Mouse (Mus musculus): ENCODE results near the gene Celf5. TPM values are rescaled to one million over a fixed set of nuclear protein-coding genes. Genes with fewer than 3 reads are reported as not detected.

The Celf5 gene
- total and polyA plus RNA-seq, 2 experiments = not detected

DNA sequence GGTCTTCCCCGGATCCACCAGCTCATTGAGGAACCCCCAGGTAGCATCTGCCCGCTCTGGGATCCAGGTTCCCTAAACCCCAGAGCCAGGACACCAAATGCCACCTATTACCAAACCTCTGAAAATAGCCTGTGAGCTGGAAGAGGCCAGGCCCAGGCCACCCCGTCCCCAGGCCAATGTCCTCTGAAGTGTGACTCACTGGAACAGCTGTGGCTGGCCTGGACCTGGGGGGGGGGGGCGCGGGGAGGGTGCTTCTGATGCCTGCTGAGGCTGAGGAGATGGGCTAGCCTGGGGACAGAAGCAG, 60.8 kb downstream of the Celf5 start:
- H3K4me3 ChIP-seq (ENCODE audit: insufficient read depth, low read depth, low read length) = peak overlapping the region; percentile 16; the same call in 1 of the 2 replicates
- peak overlapping the region; percentile 64 for H3K9ac ChIP-seq (ENCODE audit: low read depth, low read length)
- peaks cover 65% of the 10 kb centered on the region for H3K4me1 ChIP-seq (ENCODE audit: control insufficient read depth, insufficient read depth, low read length)
- WGBS = 35% methylated on average over 5 of the region's 5 CpGs
- peak; percentile 75 for DNase-seq (ENCODE audit: extremely low read depth, low read depth, low spot score)
- no peaks in the 10 kb centered on the region for H3K36me3 ChIP-seq (ENCODE audit: control insufficient read depth, insufficient read depth, low read length)
- TF ChIP-seq POLR2A (IDR thresholded peaks at IDR 0.05; ENCODE audit: extremely low read depth, insufficient read depth, low read length) = no peak
- no peak for TF ChIP-seq CTCF (IDR thresholded peaks at IDR 0.05; ENCODE audit: low read depth, low read length)
- peaks cover 69% of the 10 kb centered on the region for H3K79me2 ChIP-seq (ENCODE audit: control insufficient read depth, insufficient read depth, low read length)
- no peaks in the 10 kb centered on the region for H3K27me3 ChIP-seq (ENCODE audit: control insufficient read depth, insufficient read depth, low read length)
- H3K27ac ChIP-seq (replicated peaks; ENCODE audit: insufficient read depth, low read depth, low read length) = peak overlapping the region; percentile 95

DNA sequence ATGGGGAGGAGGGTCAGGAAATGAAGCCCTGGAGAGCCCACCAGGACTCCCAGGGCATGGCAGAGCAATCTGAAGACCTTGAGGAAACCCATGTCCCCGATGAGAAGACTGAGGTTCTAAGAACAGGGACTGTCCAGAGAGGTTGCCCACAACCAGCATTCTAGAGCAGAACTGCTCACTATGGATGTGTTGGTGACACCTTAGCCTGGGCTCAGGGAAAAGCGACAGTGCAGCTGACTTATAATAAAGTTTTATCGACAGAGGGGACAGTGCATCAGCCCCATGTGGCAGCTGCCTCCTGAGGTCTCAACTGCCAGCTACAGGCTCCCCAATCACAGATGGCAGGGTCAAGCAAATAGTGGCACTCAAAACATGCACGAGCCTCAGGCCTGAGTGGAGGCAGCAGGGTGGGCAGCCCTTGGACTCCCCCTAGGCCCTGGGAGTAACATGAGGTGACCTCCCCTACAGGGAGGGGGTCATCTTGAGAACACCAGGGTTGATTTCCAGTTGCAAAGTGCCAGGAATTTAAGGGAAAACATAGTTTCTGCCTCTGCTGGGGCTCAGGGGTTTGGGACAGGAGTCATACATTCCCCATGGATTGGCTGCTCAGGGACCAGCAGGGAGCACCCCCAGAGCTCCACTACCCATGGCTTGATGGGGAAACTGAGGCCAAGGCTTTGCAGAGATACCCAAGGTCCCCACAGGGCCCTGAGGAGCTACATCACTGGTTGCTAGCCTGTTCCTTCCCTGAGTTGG, 61.3 kb downstream of the Celf5 start:
- peaks cover 69% of the 10 kb centered on the region for H3K4me1 ChIP-seq (ENCODE audit: control insufficient read depth, insufficient read depth, low read length)
- 50% methylated on average over 4 of the region's 4 CpGs for WGBS
- H3K79me2 ChIP-seq (ENCODE audit: control insufficient read depth, insufficient read depth, low read length) = peaks cover 72% of the 10 kb centered on the region
- H3K27ac ChIP-seq (replicated peaks; ENCODE audit: insufficient read depth, low read depth, low read length) = peak overlapping the region; percentile 95
- TF ChIP-seq CTCF (IDR thresholded peaks at IDR 0.05; ENCODE audit: low read depth, low read length) (no peak), POLR2A (IDR thresholded peaks at IDR 0.05; ENCODE audit: extremely low read depth, insufficient read depth, low read length) (no peak)
- H3K27me3 ChIP-seq (ENCODE audit: control insufficient read depth, insufficient read depth, low read length) = no peaks in the 10 kb centered on the region
- no peak for DNase-seq (ENCODE audit: extremely low read depth, low read depth, low spot score)
- no peaks in the 10 kb centered on the region for H3K36me3 ChIP-seq (ENCODE audit: control insufficient read depth, insufficient read depth, low read length)
- H3K9ac ChIP-seq (ENCODE audit: low read depth, low read length) = peak overlapping the region; percentile 64
- H3K4me3 ChIP-seq (ENCODE audit: insufficient read depth, low read depth, low read length) = no peak overlapping the region

DNA sequence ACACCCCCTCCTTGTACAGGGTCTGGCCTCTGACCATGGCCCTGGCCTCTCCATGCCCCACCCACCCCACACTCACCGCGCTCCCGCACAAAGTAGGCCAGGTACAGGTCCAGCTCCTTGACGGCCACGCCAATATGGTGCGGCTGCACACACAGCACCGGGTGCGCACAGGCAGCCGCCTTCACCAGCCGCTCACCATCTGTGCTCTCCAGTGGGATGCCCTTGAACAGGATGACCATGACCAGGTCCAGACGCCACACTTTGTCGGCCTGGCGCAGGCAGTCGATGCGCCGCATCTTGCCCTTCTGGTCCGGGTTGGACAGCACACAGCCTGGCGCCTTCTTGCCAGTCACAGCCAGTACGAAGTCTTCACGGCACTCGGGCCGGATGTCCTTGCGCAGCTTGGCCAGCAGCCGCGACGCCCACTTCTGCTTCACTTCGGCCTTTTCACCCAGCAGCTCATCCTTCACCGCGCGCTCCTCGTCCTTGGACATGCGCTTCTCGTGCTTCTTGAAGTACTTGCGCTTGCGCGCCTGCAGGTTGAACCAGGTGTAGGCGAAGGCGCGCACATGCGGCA, 62.2 kb downstream of the Celf5 start:
- peaks cover 73% of the 10 kb centered on the region for H3K4me1 ChIP-seq (ENCODE audit: control insufficient read depth, insufficient read depth, low read length)
- peak overlapping the region; percentile 95 for H3K27ac ChIP-seq (replicated peaks; ENCODE audit: insufficient read depth, low read depth, low read length)
- H3K79me2 ChIP-seq (ENCODE audit: control insufficient read depth, insufficient read depth, low read length) = peaks cover 72% of the 10 kb centered on the region
- H3K4me3 ChIP-seq (ENCODE audit: insufficient read depth, low read depth, low read length) = peak overlapping the region; percentile 11; the same call in 1 of the 2 replicates
- H3K9ac ChIP-seq (ENCODE audit: low read depth, low read length) = peak overlapping the region; percentile 19
- no peak for DNase-seq (ENCODE audit: extremely low read depth, low read depth, low spot score)
- no peaks in the 10 kb centered on the region for H3K36me3 ChIP-seq (ENCODE audit: control insufficient read depth, insufficient read depth, low read length)
- 57% methylated on average over 40 of the region's 40 CpGs for WGBS
- TF ChIP-seq CTCF (IDR thresholded peaks at IDR 0.05; ENCODE audit: low read depth, low read length) = no peak
- TF ChIP-seq POLR2A (IDR thresholded peaks at IDR 0.05; ENCODE audit: extremely low read depth, insufficient read depth, low read length) = no peak
- H3K27me3 ChIP-seq (ENCODE audit: control insufficient read depth, insufficient read depth, low read length) = no peaks in the 10 kb centered on the region

DNA sequence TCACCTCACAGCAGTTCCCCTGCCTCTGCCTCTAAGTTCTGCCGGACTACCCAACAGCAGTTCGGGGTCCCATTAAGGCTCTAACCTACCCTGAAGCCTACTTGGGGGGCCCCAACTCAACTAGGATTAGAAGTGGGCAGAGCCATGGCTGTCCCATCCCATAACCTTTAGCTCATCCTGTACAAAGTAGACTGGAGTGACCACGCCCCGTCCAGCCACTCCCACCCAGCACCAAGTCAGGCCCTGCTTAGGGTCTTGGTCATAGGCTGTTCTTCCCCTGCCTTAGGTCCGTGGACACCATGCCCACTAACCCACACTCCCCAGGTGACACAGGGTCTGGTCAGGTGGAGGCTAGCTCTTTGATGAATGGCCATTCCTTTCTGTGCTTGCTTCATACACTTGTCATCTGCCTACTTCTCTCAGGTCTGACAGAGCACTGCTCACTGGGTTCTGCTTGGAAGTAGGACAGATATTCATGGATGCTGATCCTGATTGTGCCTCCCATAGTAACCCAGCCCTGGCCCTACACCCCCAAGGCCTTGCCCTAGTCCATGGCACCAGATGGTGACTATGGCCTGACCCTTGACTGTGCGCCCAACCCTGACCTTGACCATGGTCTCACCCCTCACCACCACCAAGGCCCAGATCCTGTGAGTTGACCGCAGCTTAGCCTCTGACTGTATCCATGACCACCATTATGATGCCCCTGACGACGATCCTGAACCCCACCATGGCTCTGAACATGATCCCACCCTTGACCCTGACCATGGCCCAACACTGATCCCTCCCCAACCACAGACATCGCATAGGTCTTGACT, 63.2 kb downstream of the Celf5 start:
- Histone ChIP-seq H3K27me3 (ENCODE audit: control insufficient read depth, insufficient read depth, low read length) (no peaks in the 10 kb centered on the region), H3K4me3 (ENCODE audit: insufficient read depth, low read depth, low read length) (no peak overlapping the region), H3K9ac (ENCODE audit: low read depth, low read length) (peak overlapping the region; percentile 54), H3K36me3 (ENCODE audit: control insufficient read depth, insufficient read depth, low read length) (no peaks in the 10 kb centered on the region), H3K4me1 (ENCODE audit: control insufficient read depth, insufficient read depth, low read length) (peaks cover 78% of the 10 kb centered on the region), H3K79me2 (ENCODE audit: control insufficient read depth, insufficient read depth, low read length) (peaks cover 68% of the 10 kb centered on the region), H3K27ac (replicated peaks; ENCODE audit: insufficient read depth, low read depth, low read length) (peak overlapping the region; percentile 95)
- DNase-seq (ENCODE audit: extremely low read depth, low read depth, low spot score) = peak; percentile 71
- TF ChIP-seq POLR2A (IDR thresholded peaks at IDR 0.05; ENCODE audit: extremely low read depth, insufficient read depth, low read length) (no peak), CTCF (IDR thresholded peaks at IDR 0.05; ENCODE audit: low read depth, low read length) (no peak)
- 56% methylated on average over 10 of the region's 10 CpGs for WGBS

DNA sequence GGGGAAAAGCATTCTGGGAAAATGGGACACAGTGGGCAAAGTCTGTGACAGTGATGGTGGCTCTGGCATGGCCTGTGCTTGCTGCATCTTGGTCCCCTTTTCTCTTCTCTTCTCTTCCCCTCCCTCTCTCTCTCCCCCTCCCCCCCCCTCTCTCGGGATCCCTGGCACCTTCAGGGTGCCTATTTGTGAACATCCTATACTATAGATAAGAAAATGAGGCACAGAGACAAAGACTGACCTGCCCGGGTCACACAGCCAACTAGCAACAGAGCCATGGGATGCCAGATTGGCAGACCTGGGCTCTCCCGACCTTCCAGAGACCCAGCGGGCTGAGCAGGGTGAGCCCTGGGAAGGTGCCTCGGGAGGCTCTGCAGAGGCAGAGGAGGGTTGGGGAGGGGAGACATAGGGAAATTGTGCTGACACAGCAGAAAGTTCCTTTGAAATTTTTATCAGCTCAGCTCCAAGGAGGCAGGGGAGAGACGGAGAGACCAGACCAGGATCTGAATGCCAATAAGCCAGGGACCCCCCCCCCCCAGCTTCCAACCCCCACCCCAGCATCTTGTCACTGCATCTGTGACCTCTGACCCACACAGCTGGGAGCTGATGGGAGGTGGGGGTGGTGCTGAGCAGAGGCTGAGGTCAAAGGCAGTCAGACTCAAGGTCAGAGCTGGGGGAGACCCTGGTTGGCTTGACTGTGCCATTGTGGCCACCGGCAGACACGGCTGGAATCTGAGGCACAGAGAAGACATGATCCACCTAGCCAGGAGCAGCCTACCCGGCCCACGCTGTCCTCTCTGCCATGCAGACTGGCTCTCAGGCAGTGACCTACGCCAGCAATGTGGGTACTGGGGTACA, 64.1 kb downstream of the Celf5 start:
- H3K4me1 ChIP-seq (ENCODE audit: control insufficient read depth, insufficient read depth, low read length) = peaks cover 76% of the 10 kb centered on the region
- 19% methylated on average over 11 of the region's 11 CpGs for WGBS
- TF ChIP-seq POLR2A (IDR thresholded peaks at IDR 0.05; ENCODE audit: extremely low read depth, insufficient read depth, low read length) = no peak
- peaks cover 62% of the 10 kb centered on the region for H3K79me2 ChIP-seq (ENCODE audit: control insufficient read depth, insufficient read depth, low read length)
- no peaks in the 10 kb centered on the region for H3K27me3 ChIP-seq (ENCODE audit: control insufficient read depth, insufficient read depth, low read length)
- peak overlapping the region; percentile 54 for H3K9ac ChIP-seq (ENCODE audit: low read depth, low read length)
- peak overlapping the region; percentile 95 for H3K27ac ChIP-seq (replicated peaks; ENCODE audit: insufficient read depth, low read depth, low read length)
- no peaks in the 10 kb centered on the region for H3K36me3 ChIP-seq (ENCODE audit: control insufficient read depth, insufficient read depth, low read length)
- no peak overlapping the region for H3K4me3 ChIP-seq (ENCODE audit: insufficient read depth, low read depth, low read length)
- DNase-seq (ENCODE audit: extremely low read depth, low read depth, low spot score) = peak; percentile 44
